Mouse (Mus musculus) limb, embryonic 13.5 days (tissue): Measurements from ENCODE around the gene Apeh. TPM values are rescaled to one million over a fixed set of nuclear protein-coding genes. Genes with fewer than 3 reads are reported as not detected.

Experiments
- ATAC-seq: fragments of 200-750 bp; cut with Nextera tagmentation; 2 replicates; pipeline ENCODE4 v1.8.0; 2017; ENCODE audit warnings: low read depth, moderate number of reproducible peaks, moderate TSS enrichment; ENCODE audit not compliant: low FRiP score
- H3K27ac ChIP-seq: fragments of 300-500 bp; sonication (generic); 2 replicates; pipeline ENCODE4 v1.5.1; 2015; ENCODE audit warnings: inconsistent platforms, mild to moderate bottlenecking, moderate library complexity
- H3K27me3 ChIP-seq: fragments of 300-500 bp; sonication (generic); 2 replicates; pipeline ENCODE4 v1.6.1; 2015; ENCODE audit warnings: mild to moderate bottlenecking, inconsistent platforms
- H3K36me3 ChIP-seq: fragments of 300-500 bp; sonication (generic); 2 replicates; pipeline ENCODE4 v1.6.1; 2015; ENCODE audit warnings: inconsistent platforms, mild to moderate bottlenecking, moderate library complexity
- H3K4me1 ChIP-seq: fragments of 300-500 bp; sonication (generic); 2 replicates; pipeline ENCODE4 v1.6.1; 2015; ENCODE audit warnings: inconsistent platforms
- H3K4me2 ChIP-seq: fragments of 300-500 bp; sonication (generic); replicated peaks from 2 replicates; pipeline ENCODE4 v1.6.1; 2015; ENCODE audit warnings: inconsistent platforms, mild to moderate bottlenecking, moderate library complexity
- H3K4me3 ChIP-seq: fragments of 300-500 bp; sonication (generic); 2 replicates; pipeline ENCODE4 v1.5.1; 2015; ENCODE audit warnings: moderate library complexity, mild to moderate bottlenecking, inconsistent platforms
- H3K9ac ChIP-seq: fragments of 300-500 bp; sonication (generic); 2 replicates; pipeline ENCODE4 v1.6.1; 2015; ENCODE audit warnings: mild to moderate bottlenecking, inconsistent platforms
- H3K9me3 ChIP-seq: fragments of 300-500 bp; sonication (generic); 2 replicates; pipeline ENCODE4 v1.6.1; 2016; ENCODE audit warnings: inconsistent platforms
- WGBS: fragments of 180-500 bp; shearing (Covaris S2); methylation state at CpG from one replicate; pipeline ENCODE4 v1.1.7; 2015; 5-methylcytosine and 5-hydroxymethylcytosine counted together
- polyA plus RNA-seq: library from polyadenylated mRNA; unstranded; fragments of >200 nt; fragmentation: Nextera tagmentation; extraction: Ambion mirVana; gene quantifications from 2 replicates; pipeline ENCODE4 v1.2.1, GENCODE M21; 2015

Gene Apeh
- polyA plus RNA-seq, 1 experiment from 2014 or later: 42.5 TPM

GRCm38 (mm10) chr9:108054331-108055040, 39.9 kb downstream of the Apeh start:
- ATAC-seq: no peak
- no peak overlapping the region for H3K4me2 ChIP-seq
- H3K9ac ChIP-seq: no peak overlapping the region; the same call in 1 of the 2 replicates
- no peak overlapping the region for H3K4me3 ChIP-seq
- H3K36me3 ChIP-seq: peaks cover 84% of the 10 kb centered on the region
- H3K27me3 ChIP-seq: no peaks in the 10 kb centered on the region
- WGBS: 89% methylated on average over 22 of the region's 22 CpGs
- no peaks in the 10 kb centered on the region for H3K9me3 ChIP-seq
- H3K4me1 ChIP-seq: peaks cover 23% of the 10 kb centered on the region
- no peak overlapping the region for H3K27ac ChIP-seq

GRCm38 (mm10) chr9:108053665-108054225, 40.7 kb downstream of the Apeh start:
- no peaks in the 10 kb centered on the region for H3K9me3 ChIP-seq
- peaks cover 25% of the 10 kb centered on the region for H3K4me1 ChIP-seq
- H3K27me3 ChIP-seq: no peaks in the 10 kb centered on the region
- WGBS: 92% methylated on average over 15 of the region's 15 CpGs
- peak overlapping the region; percentile 53; the same call in 1 of the 2 replicates for H3K9ac ChIP-seq
- no peak overlapping the region for H3K27ac ChIP-seq
- H3K4me3 ChIP-seq: no peak overlapping the region
- ATAC-seq: no peak
- H3K4me2 ChIP-seq: peak overlapping the region; percentile 58
- H3K36me3 ChIP-seq: peaks cover 77% of the 10 kb centered on the region

GRCm38 (mm10) chr9:108052885-108053664, 41.3 kb downstream of the Apeh start, which contains the start of gene Amigo3:
Gene Amigo3 (plus strand): TSS chr9:108053159.
- H3K4me1 ChIP-seq: peaks cover 30% of the 10 kb centered on the region
- peak; percentile 48 for ATAC-seq
- H3K9ac ChIP-seq: peak within 1 kb of the TSS; percentile 53; the same call in 1 of the 2 replicates
- no peaks in the 10 kb centered on the region for H3K9me3 ChIP-seq
- peaks cover 70% of the 10 kb centered on the region for H3K36me3 ChIP-seq
- peak within 1 kb of the TSS; percentile 58 for H3K4me2 ChIP-seq
- 55% methylated on average over 20 of the region's 20 CpGs for WGBS
- no peaks in the 10 kb centered on the region for H3K27me3 ChIP-seq
- peak within 1 kb of the TSS; percentile 19; the same call in 1 of the 2 replicates for H3K4me3 ChIP-seq
- H3K27ac ChIP-seq: peak within 1 kb of the TSS; percentile 58; the same call in 1 of the 2 replicates

- Histone ChIP-seq H3K9me3 (no peaks in the 10 kb centered on the region), H3K4me1 (peaks cover 37% of the 10 kb centered on the region), H3K4me2 (no peak overlapping the region), H3K4me3 (no peak overlapping the region), H3K27me3 (no peaks in the 10 kb centered on the region), H3K27ac (no peak overlapping the region; the same call in 1 of the 2 replicates), H3K9ac (no peak overlapping the region), H3K36me3 (peaks cover 69% of the 10 kb centered on the region)
- 73% methylated on average over 7 of the region's 7 CpGs for WGBS
- ATAC-seq: no peak
These were observed 42.0 kb downstream of the Apeh start for GRCm38 (mm10) chr9:108052411-108052810.

GRCm38 (mm10) chr9:108051931-108052220, 42.5 kb downstream of the Apeh start:
- Histone ChIP-seq H3K27ac (no peak overlapping the region), H3K36me3 (peaks cover 69% of the 10 kb centered on the region), H3K4me3 (no peak overlapping the region), H3K9me3 (no peaks in the 10 kb centered on the region), H3K4me1 (peaks cover 38% of the 10 kb centered on the region), H3K27me3 (no peaks in the 10 kb centered on the region), H3K4me2 (no peak overlapping the region), H3K9ac (no peak overlapping the region)
- WGBS: 80% methylated on average over 4 of the region's 4 CpGs
- ATAC-seq: no peak

- no peaks in the 10 kb centered on the region for H3K9me3 ChIP-seq
- WGBS: 94% methylated on average over 15 of the region's 15 CpGs
- H3K4me1 ChIP-seq: peaks cover 38% of the 10 kb centered on the region
- H3K36me3 ChIP-seq: peaks cover 69% of the 10 kb centered on the region
- no peaks in the 10 kb centered on the region for H3K27me3 ChIP-seq
- H3K4me3 ChIP-seq: no peak overlapping the region
- no peak for ATAC-seq
- H3K27ac ChIP-seq: no peak overlapping the region
- no peak overlapping the region for H3K9ac ChIP-seq
- no peak overlapping the region for H3K4me2 ChIP-seq
These were observed 43.0 kb downstream of the Apeh start for GRCm38 (mm10) chr9:108051184-108051930.

GRCm38 (mm10) chr9:108049561-108050251, 44.7 kb downstream of the Apeh start:
- 42% methylated on average over 15 of the region's 15 CpGs for WGBS
- peak; percentile 7; the same call in 1 of the 2 replicates for ATAC-seq
- Histone ChIP-seq H3K4me1 (peaks cover 38% of the 10 kb centered on the region), H3K4me2 (peak overlapping the region; percentile 92), H3K27me3 (no peaks in the 10 kb centered on the region), H3K9me3 (no peaks in the 10 kb centered on the region), H3K4me3 (peak overlapping the region; percentile 81), H3K36me3 (peaks cover 69% of the 10 kb centered on the region), H3K27ac (no peak overlapping the region; the same call in 1 of the 2 replicates), H3K9ac (peak overlapping the region; percentile 83)

- Histone ChIP-seq H3K4me2 (peak within 1 kb of the TSS; percentile 92), H3K4me1 (peaks cover 38% of the 10 kb centered on the region), H3K9me3 (no peaks in the 10 kb centered on the region), H3K4me3 (peak within 1 kb of the TSS; percentile 81), H3K27me3 (no peaks in the 10 kb centered on the region), H3K36me3 (peaks cover 65% of the 10 kb centered on the region), H3K9ac (peak within 1 kb of the TSS; percentile 83), H3K27ac (peak within 1 kb of the TSS; percentile 67)
- peak; percentile 94 for ATAC-seq
- 0% methylated on average over 32 of the region's 39 CpGs for WGBS
These were observed 45.4 kb downstream of the Apeh start, which contains the start of gene Gmppb for GRCm38 (mm10) chr9:108049016-108049455. Gene Gmppb (plus strand): TSS chr9:108049242.

GRCm38 (mm10) chr9:108048566-108048955, 45.8 kb downstream of the Apeh start:
- peak overlapping the region; percentile 67; the same call in 1 of the 2 replicates for H3K27ac ChIP-seq
- H3K4me3 ChIP-seq: peak overlapping the region; percentile 81
- H3K9ac ChIP-seq: peak overlapping the region; percentile 48; the same call in 1 of the 2 replicates
- no peak; the same call in 1 of the 2 replicates for ATAC-seq
- H3K4me2 ChIP-seq: peak overlapping the region; percentile 92
- WGBS: 2% methylated on average over 19 of the region's 19 CpGs
- peaks cover 37% of the 10 kb centered on the region for H3K4me1 ChIP-seq
- H3K36me3 ChIP-seq: peaks cover 62% of the 10 kb centered on the region
- no peaks in the 10 kb centered on the region for H3K27me3 ChIP-seq
- H3K9me3 ChIP-seq: no peaks in the 10 kb centered on the region

- Histone ChIP-seq H3K27me3 (no peaks in the 10 kb centered on the region), H3K4me2 (peak overlapping the region; percentile 92), H3K9ac (peak overlapping the region; percentile 48; the same call in 1 of the 2 replicates), H3K4me1 (peaks cover 30% of the 10 kb centered on the region), H3K4me3 (peak overlapping the region; percentile 81), H3K9me3 (no peaks in the 10 kb centered on the region), H3K27ac (0 out of 2 replicates have a peak overlapping the region, but pooled peaks have one; percentile 67), H3K36me3 (peaks cover 65% of the 10 kb centered on the region)
- no peak for ATAC-seq
- 47% methylated on average over 17 of the region's 17 CpGs for WGBS
These were observed 46.5 kb downstream of the Apeh start for GRCm38 (mm10) chr9:108047601-108048565.
